Mouse (Mus musculus) B cell, adult 67 days (primary cell): ENCODE measurements around the gene Hist2h2be. TPM values are rescaled to one million over a fixed set of nuclear protein-coding genes. Genes with fewer than 3 reads are reported as not detected.

Source experiments
- total RNA-seq, 2 experiments: library from RNA; stranded (reverse); gene quantifications; 4 replicates each; pipeline ENCODE4 v1.2.4; 2023

Hist2h2be gene
- total RNA-seq, 2 experiments from 2014 or later = 5.3 to 5.9 TPM

Other genes with a start within 250 kb of the Hist2h2be start
- 100 to 1,000 TPM; 232 to 254 TPM for gene Plekho1, start 225.1 kb upstream of the Hist2h2be start, total RNA-seq
- 10 to 100 TPM; 22.5 to 26.8 TPM for gene Vps45, start 162.7 kb upstream of the Hist2h2be start, total RNA-seq
- 10 to 100 TPM; 61.6 to 63.2 TPM for gene Otud7b, start 116.6 kb upstream of the Hist2h2be start, total RNA-seq
- gene Mtmr11, start 59.1 kb upstream of the Hist2h2be start, total RNA-seq = 1 to 10 TPM; 3.2 to 3.5 TPM
- gene Sf3b4, start 48.8 kb upstream of the Hist2h2be start, total RNA-seq = 10 to 100 TPM; 86.0 to 89.2 TPM
- gene Sv2a, start 40.0 kb upstream of the Hist2h2be start, total RNA-seq = 1 to 10 TPM; 1.9 to 2.8 TPM
- 10 to 100 TPM in 1 of 2 experiments, 1 to 10 TPM in 1; 8.9 to 12.7 TPM for gene Bola1, start 1.4 kb upstream of the Hist2h2be start, total RNA-seq
- gene Hist2h2ab, start 1.3 kb upstream of the Hist2h2be start, total RNA-seq = 1 to 10 TPM; 3.6 to 6.4 TPM
- 100 to 1,000 TPM; 121 to 127 TPM for gene Hist2h2ac, start 239 bp upstream of the Hist2h2be start, total RNA-seq
- gene Hist2h3c2, start 18.0 kb downstream of the Hist2h2be start, total RNA-seq = 1 to 10 TPM; 1.5 to 2.7 TPM
- 100 to 1,000 TPM; 794 to 801 TPM for gene Hist2h2aa2, start 19.2 kb downstream of the Hist2h2be start, total RNA-seq
- gene Hist2h2aa1, start 24.4 kb downstream of the Hist2h2be start, total RNA-seq = 10 to 100 TPM in 1 of 2 experiments, not detected in 1; 26.8 TPM
- not detected for gene Hist2h3c1, start 25.6 kb downstream of the Hist2h2be start, total RNA-seq
- 10 to 100 TPM; 57.1 to 68.9 TPM for gene Hist2h4, start 42.2 kb downstream of the Hist2h2be start, total RNA-seq
- gene Hist2h3b, start 47.5 kb downstream of the Hist2h2be start, total RNA-seq = 100 to 1,000 TPM; 160 to 180 TPM
- gene Hist2h2bb, start 48.6 kb downstream of the Hist2h2be start, total RNA-seq = 100 to 1,000 TPM; 237 to 261 TPM
- gene Fcgr1, start 72.8 kb downstream of the Hist2h2be start, total RNA-seq = under 1 TPM in 1 of 2 experiments, not detected in 1; 0.61 TPM
- gene BC107364, start 231.2 kb downstream of the Hist2h2be start, total RNA-seq = not detected